Mouse (Mus musculus) kidney, adult 9 months (tissue): ENCODE data around the gene Timp3.

Experiments used
- DNase-seq: peaks from one replicate; pipeline ENCODE4 v3.0.0; 2022

Timp3 gene

GRCm38 (mm10) chr10:86300293-86301116, at the start of gene Timp3:
Gene Timp3 (plus strand): TSS chr10:86300372.
- peak; percentile 95 for DNase-seq

GRCm38 (mm10) chr10:86256221-86256620, 44.0 kb upstream of the Timp3 start:
- no peak for DNase-seq

- DNase-seq: no peak
Measured at GRCm38 (mm10) chr10:86257045-86257444, 43.1 kb upstream of the Timp3 start.

DNA sequence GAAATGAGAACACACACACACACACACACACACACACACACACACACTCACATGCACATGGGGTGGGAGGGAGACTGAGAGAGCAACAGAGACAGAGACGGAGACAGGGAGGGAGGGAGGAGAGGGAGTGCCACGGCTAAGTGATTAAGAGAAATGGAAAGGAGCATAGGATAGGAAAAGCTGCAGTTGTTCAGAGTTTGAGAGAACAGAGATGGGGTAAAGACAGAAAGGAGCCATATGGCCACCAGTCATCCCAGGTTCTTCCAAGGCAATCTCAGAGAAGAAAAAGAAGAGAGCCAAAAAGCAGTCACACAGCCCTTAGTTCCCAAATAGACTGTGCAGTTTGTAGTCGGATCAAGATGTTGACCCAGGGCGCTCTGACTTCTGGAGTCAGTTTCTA, 42.1 kb upstream of the Timp3 start:
- no peak for DNase-seq

DNA sequence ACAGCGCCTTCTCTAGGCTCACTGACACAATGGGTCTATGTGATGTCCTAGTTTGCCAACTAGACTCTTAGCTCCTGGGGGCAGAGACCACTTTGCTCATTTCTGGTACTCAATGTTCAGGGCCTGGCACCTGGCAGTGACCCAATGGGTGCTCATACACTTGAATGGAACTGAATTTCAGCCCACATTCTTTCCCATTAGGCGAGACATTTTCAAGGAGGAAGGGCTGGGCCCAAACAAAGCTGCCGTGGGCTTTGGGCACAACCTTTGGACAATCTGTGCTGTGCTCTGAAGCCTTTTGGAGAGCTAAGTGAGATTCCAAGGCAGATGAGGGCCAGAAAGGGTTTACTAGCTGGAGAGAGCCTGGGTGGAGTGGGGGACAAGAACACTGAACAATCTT, 41.2 kb upstream of the Timp3 start:
- DNase-seq: peak; percentile 60

DNA sequence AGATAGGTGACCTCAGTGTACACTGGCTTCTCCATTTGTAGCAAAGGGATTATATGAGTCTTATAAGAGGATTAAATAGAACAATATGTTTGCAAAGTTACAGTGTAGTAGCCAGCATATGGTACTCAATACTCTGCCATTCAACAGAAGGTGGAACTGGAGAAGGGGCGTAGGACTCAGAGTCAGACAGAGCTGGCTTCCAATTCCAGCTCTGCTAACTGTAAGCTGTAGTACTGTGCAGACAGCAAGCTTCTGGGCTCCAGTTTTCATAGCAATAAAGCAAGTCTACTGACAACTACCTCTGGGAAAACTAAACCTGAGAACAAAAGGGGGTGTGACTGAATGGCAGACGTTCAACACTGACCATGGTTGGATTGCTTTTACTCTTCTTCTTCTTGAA, 38.4 kb upstream of the Timp3 start:
- no peak for DNase-seq

- peak; percentile 57 for DNase-seq
Measured at GRCm38 (mm10) chr10:86264618-86265017, 35.6 kb upstream of the Timp3 start.

DNA sequence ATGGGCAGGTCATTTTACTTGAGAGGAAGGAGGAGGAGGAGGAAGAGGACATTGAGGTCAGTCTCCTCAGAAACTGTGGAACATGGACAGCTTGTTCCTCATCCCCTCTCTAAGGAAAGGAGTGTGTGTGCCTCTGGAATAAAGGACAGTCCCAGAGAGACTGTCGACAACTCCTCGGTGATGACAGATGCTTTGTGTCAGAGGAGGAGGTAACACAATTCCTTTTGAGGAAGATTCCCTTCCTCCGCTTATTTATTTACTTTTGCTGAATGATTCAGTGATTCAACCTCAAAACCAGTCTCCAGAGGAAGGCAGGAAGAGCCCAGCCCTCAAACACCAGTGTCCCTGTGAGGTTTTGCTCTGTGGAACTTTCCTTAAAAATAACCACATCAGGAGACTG, 29.9 kb upstream of the Timp3 start:
- peak; percentile 51 for DNase-seq

DNA sequence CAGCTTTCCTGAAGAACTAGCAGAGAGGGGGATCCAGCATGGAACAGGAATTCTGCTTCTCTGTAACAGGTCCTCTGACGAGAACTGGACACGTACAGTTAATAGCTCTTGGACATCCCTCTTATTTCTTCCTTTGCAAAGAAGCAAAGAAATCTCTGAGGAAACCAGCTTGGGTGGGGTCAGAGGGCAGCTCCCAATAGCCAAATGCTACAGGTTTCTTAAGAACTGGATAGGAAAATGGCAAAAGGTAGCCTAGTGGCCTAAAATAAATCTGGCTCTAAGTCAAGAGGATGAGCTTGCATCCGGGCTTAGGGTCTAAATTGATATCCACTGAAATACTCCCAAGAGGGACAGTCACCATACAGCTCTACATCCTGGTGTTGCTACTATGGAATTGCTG, 27.3 kb upstream of the Timp3 start:
- DNase-seq: peak; percentile 42

DNA sequence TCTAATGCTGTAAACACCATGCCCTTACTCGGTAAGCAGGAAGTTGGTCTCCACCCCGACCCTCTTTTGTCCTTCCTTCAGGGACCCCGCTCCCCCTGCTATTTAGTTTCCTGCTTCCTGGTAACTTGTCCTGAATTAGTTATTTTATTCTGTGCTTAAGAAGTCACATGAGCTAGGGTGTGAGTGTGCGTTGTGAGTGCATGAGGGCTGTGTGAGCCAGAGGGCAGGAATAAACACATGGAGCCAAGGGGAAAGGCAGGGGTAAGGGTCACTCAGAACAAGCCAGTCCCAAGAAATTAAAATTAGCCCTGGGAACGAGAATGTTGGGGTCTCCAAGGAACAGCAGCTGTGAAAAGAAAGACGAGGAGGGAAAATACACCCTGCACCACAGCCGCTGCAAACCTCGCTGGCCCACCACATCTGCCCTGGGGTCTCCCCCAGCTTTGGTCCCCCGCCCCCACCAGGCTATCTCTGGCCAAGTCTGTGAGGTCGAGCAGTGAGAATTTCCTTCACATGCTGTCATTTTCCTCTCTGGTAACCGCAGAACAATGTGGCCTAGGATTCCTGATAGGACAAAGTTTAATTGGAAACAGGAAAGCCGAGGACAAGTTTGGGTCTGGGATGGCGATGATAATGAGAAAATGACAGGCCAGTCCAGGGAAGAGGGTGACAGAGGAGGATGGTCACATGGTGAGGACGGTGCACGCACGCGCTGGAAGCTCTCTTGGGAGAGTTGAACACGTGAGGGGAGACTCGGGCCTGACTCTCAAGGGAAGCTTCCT, 26.6 kb upstream of the Timp3 start:
- peak; percentile 83 for DNase-seq

GRCm38 (mm10) chr10:86275585-86275984, 24.6 kb upstream of the Timp3 start:
- DNase-seq: no peak

GRCm38 (mm10) chr10:86277327-86277726, 22.8 kb upstream of the Timp3 start:
- DNase-seq: no peak

- no peak for DNase-seq
Measured at GRCm38 (mm10) chr10:86278481-86278880, 21.7 kb upstream of the Timp3 start.

DNA sequence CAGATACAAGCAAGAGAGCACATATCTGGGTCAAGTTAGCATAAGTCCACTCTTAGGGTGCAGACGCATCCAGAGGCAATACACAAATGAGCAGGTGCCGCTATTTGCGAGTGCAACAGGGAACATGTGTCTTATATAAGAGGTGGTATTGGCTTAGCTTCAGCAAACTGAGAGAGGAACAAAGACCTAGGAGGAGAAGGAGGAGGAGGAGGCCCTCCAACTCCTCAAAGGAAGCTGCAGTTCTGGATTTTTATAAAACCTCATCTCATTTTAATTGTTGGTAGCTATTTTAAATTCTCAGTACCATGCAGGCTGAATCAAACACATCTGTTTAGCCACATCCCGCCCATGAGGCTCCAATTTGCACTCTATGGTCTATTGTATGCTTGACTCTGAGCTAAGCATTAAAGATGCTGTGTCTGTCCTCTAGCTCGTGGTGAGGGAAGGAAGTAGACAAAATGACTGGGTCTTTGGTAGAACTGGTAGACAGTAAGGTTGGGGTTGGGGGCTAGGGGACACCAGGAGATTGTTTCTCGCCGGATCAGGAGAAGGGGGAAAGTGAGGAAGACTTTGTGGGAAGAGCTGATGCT, 20.5 kb upstream of the Timp3 start:
- DNase-seq: no peak

DNA sequence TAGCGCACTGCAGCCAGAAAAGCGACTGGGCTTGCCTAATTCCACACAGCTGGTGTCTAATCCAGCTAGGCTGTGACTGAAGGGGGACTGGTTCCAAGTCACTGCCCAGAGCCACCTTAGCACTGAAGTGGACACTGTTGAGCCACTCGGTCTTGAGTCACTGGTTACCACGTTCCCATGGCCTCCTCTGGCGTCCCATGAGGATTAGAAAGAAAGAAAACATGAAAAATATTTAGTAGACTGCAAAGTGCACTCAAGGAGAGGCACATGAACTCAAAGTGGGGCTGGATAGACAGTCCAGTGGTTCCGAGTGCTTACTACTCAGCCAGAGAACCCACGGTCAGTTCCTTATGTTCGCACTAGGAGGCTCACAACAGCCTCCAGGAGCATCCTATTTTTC, 18.9 kb upstream of the Timp3 start:
- no peak for DNase-seq

GRCm38 (mm10) chr10:86286508-86286907, 13.7 kb upstream of the Timp3 start:
- peak; percentile 73 for DNase-seq

DNA sequence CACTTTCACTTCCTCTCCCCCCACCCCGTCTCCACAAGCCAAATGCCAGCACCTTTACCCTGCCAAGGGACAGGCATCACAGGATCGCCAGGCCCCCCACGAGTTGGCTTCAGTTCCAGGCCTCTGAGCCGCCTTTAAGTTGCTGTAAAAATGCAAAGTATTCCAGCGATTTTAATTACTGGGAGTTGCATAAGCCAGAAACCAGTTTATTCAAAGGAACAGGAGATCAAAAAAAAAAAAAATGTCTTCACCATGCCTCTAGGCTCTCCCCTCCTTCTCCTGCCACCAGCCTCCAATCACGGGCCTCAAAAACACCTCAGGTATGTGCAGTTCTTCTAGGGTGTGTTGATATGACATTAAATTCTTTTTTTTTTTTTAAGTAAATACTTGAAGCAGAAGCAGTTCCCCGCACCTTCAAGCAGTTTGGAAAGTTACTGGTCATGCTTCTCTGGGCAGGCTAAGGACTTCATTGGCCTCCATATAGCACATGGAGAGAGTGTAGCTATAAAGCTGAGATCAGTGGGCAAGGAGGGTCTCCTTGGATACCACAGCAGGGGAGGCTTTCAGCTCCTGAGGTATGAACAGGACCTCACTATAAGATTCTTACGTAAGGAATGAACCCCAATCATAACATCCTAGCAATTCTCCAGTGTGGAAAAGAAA, 9.9 kb upstream of the Timp3 start:
- peak; percentile 93 for DNase-seq

- DNase-seq: peak; percentile 55
Measured at GRCm38 (mm10) chr10:86293880-86294279, 6.3 kb upstream of the Timp3 start.

GRCm38 (mm10) chr10:86294599-86295365, 5.4 kb upstream of the Timp3 start:
- DNase-seq: peak; percentile 92

GRCm38 (mm10) chr10:86295454-86296098, 4.6 kb upstream of the Timp3 start:
- no peak for DNase-seq

- DNase-seq: peak; percentile 90
Measured at GRCm38 (mm10) chr10:86296111-86296510, 4.1 kb upstream of the Timp3 start.

DNA sequence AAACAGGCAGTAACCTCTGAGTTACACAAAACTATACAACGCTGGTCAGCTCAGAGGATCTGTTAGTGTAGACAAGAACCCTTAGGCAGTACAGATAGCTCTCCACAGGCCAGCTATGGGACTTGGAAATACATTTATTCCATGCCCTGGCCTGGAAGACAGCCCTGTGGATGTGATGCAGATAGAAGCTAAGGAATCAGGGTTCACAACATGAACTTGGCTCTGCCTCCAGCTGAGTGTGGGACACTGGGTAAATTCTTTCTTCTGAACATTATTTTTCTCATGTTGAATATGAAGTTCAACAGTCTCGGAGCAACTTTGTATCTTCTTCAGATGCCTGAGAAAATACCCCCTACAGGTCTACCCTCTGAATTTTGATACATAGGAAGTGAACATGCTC, 2.9 kb upstream of the Timp3 start:
- DNase-seq: peak; percentile 57
